Mouse (Mus musculus) activated CD4-positive, CD25-positive, alpha-beta regulatory T cell, adult 4 months (primary cell): Measurements from ENCODE around the gene Gm27021. TPM values are rescaled to one million over a fixed set of nuclear protein-coding genes. Genes with fewer than 3 reads are reported as not detected.
"Not testable (repeated sequence)": the region's sequence is repeated elsewhere in the genome, so short reads cannot be mapped to it uniquely, and the experiment has no call there.

Experiments used
- ATAC-seq: one replicate; pipeline ENCODE4 v1.8.0; 2017
- polyA plus RNA-seq, 2 experiments: library from polyadenylated mRNA; unstranded; fragments of 100-300 nt; shearing (Covaris generic); gene quantifications; one replicate each; pipeline ENCODE4 v1.2.1; 2017

Gene Gm27021
- polyA plus RNA-seq, 2 experiments from 2014 or later: not detected

DNA sequence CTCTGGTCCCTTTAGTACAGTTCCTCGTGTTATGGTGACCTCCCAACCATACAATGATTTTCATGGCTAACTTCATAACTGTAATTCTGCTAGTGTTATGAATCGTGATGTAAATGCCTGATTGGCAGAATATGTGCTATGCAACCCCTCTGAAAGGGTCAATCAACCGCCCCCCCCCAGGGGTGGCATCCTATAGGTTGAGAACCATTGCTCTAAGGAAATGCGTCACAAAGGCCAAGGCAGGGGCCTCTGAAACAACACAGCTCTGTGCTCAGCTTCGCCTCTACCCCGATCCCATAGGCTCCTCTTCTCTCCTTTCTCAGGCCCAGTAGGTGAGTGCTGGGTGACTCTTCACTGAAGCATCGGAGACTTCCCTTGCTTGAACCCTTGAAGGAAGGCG, 17.7 kb upstream of the Gm27021 start:
- ATAC-seq: no peak

DNA sequence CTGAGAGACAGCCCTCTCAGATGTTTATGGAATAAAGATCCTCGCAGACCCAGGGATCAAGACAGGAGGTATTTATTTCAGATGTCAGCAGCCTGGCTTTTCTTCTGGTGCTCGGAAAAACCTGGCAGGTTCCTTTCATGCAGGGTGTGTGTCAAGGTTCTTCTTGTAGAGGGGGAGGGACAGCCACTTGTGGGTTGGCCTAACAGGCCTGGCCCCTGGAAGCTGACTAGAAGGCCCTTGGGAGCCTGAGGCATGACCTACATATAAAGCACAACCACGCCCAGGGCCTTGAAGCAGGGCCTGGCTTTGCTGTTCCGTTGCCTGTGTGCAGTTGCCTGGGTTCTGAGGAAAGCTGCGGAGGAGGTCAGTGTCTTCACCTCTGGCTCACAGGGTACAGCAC, 17.2 kb upstream of the Gm27021 start:
- ATAC-seq: no peak

DNA sequence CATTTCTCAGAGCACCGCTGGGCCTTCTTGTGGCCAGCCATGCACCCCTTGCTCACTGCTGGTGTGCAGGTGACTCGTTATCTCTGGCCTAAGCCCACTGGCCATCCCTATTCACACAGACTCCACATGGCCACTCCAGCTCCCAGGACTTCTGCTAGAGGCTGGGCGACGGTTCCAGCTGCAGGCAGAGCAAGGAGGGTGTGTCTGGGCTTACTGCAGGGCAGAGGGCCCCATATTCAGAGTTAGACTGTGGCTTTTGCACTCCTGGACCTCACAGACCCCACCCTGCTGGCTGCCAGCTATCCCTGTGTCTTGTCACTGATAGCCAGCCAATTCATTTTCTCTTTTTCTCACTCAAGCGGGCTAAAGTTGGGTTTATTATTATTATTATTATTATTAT, 16.2 kb upstream of the Gm27021 start:
- no peak for ATAC-seq

DNA sequence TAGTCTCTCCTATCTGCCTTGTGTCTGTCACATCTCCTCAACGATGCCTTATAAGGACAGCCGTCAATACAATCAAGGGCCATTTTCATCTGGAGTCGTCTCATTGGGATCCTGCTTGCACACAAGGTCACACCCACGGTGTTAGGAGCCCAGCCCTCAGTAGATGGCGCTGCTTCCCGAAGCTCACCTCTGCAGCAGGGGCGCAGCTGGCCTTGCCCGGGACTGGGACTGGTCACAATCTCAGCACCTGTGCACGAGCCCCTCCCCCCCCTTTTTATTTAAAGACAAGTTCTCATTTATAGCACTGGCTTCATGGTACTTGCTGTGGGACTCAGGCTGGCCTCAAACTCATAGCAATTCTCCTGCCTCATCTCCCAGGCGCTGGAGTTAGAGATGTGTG, 15.7 kb upstream of the Gm27021 start:
- peak; percentile 76 for ATAC-seq

DNA sequence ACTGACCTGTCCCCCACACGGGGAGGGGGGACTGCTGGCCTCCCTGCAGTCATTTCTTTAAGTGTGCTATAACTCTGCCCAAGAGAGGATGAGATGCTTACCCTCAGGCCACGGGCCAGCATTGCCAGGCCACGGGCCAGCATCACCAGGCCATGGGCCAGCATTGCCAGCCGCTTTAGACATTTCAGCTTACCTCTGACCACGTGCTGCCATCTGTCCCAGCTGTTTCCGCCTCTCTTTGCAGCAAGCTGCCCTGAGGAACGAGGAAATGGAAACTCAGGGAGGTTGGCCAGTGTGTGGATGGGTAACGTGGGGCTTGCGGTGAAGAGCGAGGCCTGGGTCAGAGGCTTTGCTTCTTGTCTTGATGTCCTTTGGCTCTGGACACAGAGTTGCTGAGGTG, 13.2 kb upstream of the Gm27021 start:
- no peak for ATAC-seq

DNA sequence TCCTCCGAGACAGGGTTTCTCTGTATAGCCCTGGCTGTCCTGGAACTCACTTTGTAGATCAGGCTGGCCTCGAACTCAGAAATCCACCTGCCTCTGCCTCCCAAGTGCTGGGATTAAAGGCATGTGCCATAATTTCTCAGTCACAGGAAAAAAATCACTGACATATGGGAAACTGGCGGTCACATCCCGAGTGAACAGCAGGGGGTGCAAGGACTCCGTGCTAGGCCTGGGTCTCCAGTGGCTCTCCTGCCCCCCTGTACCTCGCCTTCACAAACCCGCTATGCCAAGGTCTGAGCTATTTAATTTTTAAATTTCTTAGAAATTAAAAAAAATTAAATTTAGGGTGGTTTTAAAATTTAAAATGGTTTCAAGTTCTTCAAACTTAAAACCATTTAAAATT, 12.5 kb upstream of the Gm27021 start:
- not testable (repeated sequence) for ATAC-seq

DNA sequence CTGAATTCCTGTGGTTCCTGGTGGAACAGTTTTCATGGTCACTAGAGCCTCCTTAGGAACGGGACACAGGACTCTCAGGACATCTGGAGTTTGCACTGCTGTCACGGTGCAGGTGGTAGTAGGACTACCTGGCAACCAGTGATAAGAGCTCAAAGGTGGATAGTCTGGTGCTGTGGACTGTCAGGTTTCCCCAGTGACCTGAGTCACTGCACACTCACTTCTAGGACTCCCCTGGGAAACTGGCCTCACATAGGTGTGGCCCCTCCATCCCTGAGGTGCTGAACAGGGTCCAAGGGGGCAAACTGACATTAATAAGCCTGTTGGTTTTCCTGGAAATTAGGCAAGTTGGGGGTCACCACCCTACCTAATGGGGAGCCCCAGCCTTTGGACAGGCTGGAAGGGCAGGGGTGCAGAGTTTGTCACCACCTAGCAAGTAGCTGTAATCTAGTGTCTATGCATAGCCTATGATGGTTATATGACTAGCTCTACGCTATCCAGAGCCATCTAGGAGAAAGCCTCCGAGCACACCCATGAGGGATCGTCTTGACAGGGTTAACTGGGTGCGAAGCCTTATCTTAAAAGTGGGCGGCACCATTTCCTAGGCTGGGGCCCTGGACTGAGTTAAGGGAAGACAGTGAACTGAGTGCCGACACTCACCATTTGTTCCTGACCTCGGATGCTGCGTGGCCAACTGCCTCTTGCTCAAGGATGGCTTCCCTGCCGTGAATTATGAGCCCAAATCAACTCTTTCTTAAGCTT, 11.9 kb upstream of the Gm27021 start:
- ATAC-seq: no peak

DNA sequence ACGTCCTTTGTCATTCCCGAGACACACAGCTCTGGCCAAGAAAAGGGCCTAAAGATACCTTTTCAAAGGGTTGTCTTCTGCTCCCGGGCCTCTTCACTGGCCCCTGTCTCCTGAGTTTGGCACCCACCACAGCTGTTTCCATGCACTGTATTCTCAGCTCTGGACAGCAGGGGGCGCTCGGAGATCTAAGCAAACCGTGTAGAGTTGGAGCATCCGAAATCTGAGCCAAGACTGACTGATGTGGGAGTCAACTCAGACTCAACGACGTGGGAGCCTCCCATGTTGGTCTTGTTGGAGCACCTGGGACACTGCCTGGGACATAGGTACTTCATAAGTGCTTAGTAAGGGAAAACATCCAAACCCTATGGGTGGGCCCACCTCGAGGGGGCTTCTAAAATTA, 10.6 kb upstream of the Gm27021 start:
- peak; percentile 68 for ATAC-seq

DNA sequence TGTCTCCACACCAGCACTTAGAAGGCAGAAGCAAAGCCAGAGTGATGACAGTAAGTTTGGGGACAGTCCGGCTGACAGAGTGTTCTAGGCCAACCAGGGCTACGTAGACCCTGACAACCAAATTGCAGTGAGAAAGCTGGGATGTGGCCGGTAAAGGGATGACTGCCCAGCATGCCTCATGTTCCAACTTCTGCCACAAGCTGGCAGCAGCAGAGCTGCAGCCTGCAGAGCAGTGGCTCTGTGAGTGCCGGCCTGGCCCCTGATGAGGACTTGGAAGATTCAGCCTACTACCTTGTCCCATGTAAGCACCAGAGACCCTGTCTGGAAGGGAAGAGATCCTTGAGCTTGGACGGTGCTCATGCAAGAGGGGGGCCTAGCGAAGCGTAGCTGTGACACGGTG, 7.8 kb upstream of the Gm27021 start:
- no peak for ATAC-seq

DNA sequence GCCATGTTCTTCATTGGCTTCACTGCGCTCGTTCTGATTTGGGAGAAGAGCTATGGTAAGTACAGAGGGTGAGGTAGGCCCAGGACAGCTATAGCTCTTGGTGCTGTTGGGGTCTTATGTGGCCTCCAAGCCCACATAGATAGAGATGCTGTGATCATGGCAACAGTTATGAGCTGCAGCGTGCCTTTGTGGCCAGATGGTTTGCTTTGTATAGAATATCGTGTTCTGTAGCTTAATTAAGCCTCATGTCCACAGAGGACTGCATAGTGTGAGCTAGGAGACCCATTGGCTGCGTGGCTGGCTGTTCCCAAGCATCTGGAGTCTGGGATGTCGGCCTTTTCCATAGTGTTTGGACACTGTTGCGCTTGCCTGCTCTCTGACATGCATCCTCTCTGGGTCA, 5.4 kb upstream of the Gm27021 start:
- no peak for ATAC-seq

DNA sequence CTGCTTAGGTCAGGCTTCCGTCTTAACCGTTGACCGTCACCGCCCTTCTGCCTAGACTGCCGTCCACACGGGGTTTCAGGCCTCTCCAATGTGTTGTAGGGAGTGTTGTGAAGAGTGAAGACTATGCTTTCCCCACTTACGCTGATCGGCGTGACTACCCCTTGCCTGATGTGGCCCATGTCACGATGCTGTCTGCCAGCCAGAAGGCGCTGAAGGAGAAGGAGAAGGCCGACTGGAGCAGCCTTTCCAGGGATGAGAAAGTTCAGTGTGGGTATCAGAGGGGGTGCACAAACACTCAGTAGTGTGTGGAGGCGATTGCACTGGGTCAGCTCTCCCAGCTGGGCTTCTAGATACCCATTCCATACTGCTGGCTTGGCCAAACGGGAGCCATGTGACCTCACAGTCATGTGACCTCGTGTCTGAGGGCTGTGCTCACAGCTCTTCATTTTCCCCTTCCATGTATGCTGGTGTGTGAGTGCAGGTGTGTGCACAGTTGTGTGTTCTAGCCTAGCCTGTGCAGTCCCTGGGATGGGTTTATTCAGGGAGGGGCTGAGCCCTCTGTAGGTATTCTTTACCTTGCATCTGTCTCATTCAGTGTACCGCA, 4.8 kb upstream of the Gm27021 start:
- ATAC-seq: no peak

DNA sequence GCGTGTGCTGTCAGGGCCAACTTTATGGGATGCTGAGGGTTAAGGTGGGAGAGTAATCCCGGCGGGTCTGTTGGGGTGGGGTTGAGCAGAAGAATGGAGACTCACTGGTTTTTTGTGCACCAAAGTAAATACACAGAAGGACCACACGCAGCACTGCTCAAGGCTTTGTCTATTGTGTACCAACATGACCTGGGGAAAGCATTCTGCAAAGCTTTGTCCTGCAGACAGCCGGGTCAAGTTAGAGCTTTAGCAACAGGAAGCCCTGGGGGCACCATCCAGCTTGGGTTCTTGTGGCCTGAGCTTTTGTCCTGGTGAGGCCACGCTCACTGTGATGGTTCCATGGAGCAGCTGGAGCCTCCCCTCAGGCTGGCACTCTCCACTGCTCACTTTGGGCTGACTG, 3.9 kb upstream of the Gm27021 start:
- ATAC-seq: no peak

DNA sequence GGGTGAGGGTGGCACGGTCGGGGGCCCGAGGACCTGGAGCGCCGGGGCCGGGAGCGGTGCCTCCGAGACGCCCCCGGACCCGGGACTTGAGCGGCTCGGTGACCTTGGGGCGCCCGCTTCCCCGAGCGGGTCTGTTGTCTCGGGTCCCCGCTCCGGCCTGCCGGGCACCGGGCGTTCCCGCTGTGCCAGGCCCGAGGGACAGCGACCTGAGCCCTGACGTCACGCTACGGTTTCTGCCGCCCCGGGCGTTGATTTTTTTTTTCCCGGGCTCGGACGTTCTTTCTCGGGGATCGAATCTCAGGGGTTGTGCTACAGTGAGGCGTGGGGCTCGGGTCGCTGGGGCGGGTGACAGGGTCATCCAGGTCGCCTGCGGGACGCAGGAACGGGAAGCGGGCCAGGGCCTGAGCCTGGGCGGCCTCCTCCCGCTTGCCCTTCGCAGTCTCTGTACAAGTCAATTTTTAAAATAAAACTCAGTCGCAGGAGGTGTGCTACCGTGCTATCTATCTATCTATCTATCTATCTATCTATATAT, 561 bp upstream of the Gm27021 start, which contains the start of gene Emc8:
TSS of gene Emc8 (minus strand) at position 200 of the 532 bp plus-strand sequence.
- no peak for ATAC-seq

DNA sequence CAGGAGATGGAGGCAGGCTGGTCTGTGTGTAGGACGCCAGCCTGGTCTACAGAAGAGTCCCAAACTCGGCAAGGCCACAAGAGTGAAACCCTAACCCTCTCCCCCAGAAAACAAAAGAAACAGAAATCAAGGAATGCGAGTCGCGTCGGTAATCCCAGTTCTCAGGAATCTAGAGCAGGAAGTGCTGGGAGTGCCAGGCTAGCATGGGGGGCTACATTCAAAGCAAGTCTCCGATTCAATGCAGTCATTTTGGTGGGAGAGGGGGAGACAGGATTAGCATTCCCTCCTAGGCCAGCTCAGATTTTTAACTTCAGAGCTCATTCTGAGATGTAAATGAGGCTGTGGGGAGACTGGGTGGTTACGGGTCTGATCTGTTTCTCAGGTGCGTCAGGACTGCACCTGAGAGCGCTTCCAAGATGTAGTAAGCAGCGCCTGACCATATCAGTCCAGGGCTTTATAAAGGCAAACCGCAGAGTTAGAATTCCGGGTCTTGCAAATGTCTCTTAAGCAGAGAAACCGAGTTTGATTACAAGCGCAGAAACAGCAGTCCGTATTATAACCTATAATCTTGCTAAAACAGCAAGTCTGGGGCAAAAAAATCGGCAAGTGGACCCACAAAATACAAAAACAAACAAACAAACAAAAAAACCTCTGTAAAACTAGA, 940 bp downstream of the Gm27021 start:
- ATAC-seq: no peak

DNA sequence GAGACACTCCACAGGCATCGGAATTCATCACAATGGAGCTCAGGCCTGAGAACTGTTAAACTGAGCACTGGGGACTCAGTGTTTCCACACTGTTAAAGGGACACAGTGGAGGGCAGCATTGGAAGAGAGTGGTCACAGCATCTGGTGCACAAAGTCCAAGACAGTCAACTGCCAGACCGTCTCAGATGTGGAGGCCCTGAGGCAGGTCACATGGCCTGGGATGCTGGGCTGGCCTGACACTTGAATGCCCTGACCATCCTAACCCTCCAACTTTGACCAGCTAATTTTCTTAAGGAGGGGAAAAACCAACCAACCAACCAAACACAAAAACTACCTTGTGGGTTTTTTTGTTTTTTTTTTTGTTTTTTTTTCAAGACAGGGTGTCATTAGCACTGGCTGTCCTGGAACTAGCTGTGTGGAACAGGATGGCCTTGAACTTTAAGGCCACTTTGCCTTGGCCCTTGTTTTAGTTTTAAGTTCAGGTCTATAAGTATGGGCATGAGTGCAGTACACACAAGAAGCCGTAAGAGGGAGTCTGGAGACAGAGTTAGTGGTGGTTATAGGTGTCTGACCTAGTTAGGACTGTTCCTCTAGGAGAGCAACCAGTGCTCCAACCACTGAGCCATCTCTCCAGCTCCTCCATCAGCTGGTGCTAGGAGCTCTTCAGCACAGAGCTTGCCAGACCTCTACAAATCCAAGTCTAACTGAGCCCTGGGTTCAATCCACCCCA, 2.0 kb downstream of the Gm27021 start:
- ATAC-seq: no peak

DNA sequence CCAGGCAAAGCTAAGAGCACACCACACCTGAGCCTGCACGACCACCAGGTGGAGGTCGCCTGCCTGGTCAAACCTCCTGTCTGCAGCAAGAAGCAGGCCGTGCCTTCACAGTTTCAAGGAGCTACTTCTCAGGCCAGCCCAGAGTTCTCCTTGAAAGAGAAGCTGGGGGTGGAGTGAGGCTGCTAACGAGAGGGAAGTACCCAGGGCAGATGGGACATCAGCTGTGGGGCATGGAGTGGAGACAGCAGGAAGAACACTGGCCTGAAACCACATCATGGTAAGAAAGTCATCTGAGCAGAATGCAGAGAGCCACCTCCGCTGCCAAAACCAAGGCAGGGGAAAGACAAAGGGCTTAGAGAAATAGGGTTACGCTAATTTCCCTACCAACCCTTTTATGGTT, 3.3 kb downstream of the Gm27021 start:
- no peak for ATAC-seq

DNA sequence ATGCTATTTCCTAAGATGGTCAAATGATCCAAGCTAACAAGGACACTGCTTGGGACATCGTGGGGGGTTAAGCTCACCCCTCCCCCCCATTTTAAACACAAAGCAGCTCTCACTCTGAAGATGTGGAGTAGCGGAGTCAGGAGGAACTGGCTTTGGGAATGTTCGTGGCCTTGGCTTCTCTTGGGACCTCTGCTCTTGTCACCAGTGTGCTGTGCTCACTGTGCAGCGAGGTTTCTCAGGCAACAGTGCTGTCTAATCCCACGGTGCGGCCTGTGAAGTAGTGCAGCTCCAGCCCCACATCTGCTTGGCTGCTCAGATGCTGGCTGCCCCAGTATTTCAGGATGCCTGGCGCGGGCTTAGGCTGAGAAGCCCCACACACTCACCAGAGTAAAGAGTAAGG, 10.5 kb downstream of the Gm27021 start:
- ATAC-seq: no peak

DNA sequence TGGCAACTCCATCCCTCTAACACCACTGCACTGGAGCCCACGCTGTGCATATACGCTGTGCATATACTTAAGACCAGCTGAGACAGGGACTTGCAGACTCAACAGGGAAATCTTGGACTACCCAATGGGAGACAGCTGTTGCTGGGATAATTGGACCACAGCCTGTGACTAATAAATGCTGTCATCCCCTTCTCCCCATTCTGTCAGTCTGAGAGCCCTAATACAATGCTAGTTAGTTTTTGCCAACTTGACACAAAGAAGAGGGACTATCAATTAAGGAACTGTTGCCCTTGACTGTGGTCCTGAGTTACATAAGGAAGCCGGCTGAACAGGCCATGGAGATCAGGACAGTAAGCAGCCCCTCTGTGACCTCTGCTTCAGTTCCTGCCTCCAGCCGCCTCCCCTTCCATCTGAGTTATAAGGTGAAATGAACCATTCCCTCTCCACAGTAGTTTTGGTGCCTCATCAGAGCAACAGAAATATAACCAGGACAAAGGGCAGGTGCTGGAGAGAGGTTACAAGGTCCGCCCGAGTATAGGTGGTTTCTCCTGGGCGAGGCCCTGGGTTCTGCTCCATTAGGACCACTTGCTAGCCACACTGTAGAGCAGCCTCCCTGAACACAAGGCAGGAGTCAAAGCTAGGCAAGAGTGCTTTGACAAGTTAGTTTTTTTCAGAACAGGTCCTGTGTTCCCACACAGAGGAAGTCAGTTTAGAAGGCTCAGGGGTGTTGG, 11.4 kb downstream of the Gm27021 start:
- no peak for ATAC-seq

DNA sequence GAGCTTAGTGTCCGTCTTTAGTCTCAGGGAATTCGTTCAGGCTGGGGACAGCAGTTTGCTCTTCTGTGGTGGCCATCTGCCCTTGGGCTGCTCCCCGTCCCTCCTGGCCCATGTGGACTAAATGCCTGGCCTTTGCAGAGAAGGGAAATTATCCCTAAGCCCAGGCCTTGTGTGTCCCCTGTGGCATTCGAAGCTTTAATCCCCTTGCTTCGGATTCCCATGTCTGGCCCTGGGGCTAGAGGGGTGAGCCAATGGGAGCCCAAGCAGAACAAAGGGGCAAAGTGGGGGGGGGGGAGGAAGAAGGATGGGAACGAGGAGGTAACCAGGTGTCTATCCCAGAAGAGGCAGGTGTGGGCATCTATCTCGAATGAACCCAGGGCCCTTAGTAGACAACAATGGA, 20.3 kb downstream of the Gm27021 start, which contains the start of gene 1190005I06Rik:
TSS of gene 1190005I06Rik (minus strand) at position 101 of the 400 bp plus-strand sequence.
- no peak for ATAC-seq

DNA sequence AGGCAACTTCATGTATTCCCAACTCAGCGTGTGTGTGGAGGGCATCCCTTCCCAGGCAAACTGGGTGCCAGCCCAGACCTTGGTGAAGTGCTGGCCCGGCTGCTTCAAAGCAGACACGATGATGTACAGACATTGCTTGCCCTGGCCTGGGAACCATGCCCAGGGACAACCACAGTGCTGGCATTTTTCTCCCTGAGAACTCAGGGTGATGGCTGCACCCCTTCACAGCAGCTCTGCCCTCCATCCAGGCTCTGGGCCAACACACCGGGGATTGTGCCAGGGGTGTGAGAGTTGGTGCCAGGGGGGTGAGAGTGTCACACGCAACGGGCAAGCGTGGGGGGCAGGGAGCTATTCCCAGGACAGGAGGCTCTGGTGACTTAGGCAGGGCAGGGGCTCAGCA, 23.2 kb downstream of the Gm27021 start:
- no peak for ATAC-seq

DNA sequence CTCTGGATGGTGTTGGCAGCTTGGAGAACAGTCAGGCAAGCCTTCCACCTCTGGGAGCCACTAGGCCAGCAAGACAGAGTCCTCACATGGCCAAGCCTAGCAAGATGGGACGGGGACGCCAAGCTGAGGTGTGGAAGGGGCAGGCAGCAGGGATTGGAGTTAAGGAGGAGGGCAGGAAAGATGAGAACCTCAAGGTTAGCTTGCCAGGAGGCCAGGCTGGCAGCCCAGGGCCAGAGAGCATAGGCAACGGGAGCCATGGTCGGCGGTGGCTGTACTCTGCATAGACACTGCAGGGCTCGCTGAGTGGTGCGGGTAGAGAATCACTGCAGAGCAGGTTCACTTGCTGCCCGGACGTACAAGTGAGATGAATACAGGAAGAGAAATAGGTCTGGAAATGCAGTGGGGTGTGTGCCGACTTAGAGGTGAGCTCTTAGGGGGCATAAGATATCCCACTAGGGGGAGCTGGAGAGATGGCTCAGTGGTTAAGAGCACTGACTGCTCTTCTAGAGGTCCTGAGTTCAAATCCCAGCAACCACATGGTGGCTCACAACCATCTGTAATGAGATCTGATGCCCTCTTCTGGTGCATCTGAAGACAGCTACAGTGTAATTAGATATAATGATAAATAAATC, 25.7 kb downstream of the Gm27021 start:
- no peak for ATAC-seq

DNA sequence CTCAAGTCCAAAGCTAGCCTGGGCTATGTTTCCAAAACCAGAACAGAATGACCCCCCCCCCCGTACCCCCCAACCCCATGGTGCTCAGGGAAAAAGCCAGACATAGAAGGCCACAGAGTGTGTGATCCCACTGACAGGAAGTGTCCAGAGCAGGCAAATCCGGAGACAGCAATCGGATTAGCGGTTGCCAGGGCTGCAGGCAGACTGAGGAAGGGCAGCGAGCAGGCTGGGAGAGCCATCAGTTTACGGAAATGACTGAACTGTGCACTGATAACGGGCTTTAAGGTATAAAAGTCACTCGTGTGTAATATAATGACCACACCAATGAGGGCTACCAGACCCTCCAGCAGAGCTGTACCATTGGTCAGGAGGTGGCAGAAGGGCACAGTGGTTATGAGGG, 26.6 kb downstream of the Gm27021 start:
- no peak for ATAC-seq
